Mouse (Mus musculus) cerebellum, postnatal 14 days (tissue): Measurements from ENCODE around the gene Ankrd23.

Source experiments
- DNase-seq, 2 experiments: peaks; one replicate each; pipeline ENCODE4 v3.0.0; 2021; ENCODE audit warnings: mixed read lengths in 2 of 2

Gene Ankrd23

DNA sequence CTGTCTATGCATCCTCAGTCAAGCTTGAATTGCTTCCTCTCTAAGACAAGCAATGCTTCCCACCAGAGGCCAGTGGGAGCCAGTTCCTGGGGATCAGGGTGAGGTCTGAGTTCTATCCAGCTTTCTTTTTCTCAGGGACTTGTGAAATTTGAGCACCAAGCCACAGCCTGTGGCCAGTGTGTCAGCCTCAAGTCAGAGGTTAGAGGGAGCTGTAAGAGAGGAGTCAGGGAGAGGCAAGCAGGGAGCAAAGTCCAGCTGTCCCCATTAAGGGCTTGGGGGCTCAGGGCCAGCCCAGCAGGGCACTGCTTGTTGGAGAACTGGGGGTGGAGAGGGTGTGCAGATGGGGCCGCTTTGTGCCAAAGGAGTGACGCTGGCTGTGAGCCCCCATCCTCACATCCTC is 26.5 kb upstream of the Ankrd23 start:
- no peak for DNase-seq

DNA sequence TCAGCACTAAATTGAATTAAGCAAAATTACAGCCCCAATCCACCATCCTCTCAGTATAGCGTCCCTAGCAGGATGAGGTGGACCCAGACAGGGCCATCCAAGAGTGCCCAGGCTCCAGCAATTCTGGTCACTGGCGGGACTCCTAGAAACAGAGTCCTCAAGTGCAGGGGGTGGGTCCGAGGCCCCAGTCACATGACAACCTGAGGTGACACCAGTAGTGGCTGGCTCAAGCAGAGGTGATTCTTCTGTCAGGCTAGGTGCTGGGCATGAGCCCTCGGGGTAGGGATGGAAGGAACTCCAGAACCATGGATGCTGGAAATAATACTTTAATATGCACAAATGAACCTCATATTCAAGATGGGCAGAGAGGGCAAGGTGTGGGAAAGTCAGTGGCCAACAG is 25.7 kb upstream of the Ankrd23 start:
- no peak for DNase-seq

DNA sequence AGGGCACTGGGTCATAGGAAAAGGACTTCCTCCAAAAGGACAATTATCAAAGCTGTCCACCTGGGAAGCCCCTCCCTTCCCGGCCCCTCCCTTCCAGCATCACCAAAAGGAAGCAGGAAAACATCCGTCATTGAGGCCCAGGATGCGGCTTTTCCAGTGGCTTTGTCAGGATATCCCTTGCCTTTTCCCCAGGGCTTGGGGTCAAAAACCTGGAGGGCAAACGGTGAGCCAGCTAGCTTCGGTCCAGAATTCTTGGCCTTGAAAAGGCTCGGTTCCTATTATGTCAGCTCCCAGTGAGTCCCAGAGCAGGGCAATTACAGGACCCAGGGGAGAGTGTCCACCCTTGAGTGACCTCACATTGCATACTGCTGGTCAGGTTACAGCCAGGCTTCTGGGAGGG is 24.2 kb upstream of the Ankrd23 start:
- DNase-seq = no peak

DNA sequence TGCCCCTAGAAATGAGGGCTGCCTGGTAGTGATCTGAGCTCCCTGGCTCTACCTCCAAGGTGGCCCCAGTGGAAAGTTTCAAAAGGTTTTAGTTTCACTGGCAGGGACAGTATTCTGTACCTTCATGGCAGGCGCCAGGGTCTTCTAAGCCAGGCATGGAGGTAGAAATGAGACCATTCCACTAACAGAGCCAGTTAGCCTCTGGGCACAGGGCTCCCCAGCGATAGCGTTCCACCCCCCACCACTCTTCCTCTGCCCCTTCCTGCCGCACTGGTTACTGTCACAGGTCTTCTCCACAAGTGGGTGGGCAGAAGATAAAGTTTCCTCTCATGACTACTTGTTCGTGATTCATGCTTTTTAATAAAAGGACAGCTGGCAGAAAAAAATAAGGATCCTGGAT is 23.2 kb upstream of the Ankrd23 start:
- no peak for DNase-seq

DNA sequence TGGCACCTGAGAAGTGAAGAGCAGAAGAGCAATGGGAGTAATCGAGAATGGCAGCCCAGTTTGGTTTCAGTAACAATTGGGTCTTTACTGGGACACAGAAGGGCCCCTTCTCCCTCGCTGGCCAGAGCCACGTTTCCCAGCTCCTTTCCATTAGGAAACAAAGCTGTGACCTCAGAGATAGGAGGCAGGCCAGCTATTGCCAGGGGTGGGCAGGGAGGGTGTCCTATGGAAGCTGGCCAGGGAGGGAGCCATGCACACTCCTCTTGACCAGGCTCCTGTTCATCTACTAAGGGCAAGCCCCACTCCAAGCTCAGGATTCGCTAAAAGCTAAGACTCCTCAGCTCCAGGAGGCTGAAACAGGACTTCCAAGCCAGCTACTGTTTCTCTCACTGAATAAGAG is 22.6 kb upstream of the Ankrd23 start:
- DNase-seq = peak in 1 of 2 experiments; percentile 42

DNA sequence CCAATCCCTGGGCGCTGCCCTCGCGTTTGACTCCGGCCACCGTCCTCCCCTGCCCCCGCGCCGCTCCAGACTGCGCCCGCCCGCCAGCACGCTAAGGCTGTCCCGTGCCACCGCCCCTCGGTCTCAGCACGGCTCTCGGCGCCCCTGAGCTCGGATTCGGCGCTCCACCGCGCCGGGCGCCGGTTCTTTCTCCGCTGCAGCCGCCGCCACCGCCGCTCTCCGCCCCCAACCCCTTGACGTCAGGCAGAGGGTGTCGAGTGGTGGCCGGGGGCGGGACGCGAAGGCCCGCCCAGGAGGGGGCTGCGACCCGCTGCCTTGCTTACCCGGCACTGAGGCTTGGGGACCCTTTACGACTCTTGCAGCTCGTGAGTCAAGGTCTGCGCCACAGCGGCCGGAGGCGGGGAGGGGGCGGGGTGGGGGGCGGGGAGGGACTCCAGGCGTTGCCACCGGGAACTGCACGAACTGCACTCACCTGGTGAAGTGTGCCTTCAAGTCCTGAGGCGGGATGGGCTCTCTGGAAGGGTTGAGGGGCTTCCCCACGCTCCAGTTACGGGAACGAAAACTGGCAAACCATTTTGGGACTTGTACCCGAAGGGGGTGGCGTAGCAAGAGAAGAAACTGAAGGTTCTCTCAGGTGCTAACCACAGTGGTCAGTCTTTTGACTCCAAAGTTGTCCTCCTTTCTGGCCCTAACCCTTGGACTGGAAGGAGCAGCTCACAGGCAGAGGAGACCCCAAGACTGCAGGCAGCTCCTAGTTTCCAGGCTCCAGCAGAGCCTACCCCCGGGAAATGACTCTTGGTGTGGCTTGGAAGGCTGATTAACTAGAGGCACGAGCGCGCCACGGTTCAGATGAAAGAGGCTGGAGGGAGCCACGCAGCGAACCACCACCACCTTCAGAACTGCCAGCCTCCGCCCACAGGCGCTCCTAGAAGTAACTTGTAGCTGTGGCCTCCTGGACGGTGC is 21.6 kb upstream of the Ankrd23 start, which contains the start of gene Sema4c:
Sema4c (minus strand) TSS at position 319 of the 963 bp plus-strand sequence.
- DNase-seq = peak; percentile 72 to 85

DNA sequence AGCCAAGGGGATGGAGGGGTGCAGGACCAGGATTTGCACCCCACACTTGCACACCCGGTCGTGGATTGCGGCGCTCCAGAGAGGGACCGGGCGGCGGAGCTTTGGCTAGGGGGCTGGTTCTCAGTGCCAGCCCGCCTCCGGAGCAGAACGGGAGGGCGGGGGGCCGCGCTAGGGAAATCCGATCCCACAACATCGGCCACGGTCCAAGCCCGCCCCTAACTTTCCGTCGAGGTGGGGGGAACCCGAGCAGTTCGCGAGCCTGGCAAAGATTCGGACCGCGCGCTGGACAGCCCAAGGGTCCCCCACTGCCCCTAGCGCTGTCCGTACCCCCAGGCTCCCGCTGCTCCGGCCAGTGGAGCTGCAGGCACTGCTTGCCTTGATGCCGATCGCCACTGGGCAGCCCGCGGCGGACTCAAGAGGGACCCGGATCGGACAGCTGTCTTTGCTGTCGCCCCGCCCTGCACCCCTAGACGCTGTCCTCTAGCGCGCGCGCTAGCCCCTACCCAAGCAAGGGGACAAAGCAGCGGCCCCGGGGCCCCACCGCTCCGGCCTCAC is 20.9 kb upstream of the Ankrd23 start:
- DNase-seq = peak; percentile 87 to 88

DNA sequence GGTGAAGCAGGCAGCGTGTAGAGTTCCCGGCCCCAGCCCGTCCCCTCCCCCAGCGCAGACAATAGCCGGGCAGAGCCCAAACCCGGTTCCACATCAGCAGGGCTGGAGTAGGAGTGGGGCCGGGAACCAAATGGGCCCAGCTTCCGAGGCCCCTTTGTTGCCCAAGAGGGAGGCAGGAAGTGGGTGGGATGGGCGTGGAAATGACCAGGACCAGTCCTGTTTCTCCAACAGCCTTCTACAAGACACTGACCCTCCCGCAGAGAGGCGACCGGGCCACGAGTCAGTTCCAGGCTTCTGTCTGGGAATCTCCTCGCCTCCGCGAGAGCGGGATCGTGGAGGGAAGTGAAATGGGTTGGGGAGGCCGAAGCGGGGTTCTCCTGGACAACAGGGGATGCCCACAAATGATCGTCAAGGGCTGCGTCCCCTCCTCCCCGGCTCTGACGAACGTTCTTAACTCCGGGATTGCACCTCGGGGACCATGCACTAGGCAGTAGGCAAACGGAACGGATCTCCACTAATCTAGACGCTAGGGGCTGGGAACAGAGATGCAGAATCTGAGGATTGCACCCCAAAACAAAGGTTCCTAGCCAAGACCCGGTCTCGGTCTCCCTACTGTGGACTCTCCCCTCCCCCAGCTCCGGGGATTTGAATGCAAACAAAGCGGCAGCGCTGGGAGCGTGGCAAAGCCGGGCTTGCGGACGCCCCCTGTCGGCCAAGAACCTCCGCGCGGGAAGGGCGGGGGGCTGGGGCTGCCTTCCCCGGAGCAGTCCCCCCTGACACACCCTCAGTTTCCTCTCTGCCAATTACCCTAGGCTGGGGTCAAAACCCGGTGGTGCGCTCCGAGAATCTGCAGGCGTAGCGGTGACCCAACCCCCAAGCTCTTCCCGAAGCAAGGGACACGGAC is 20.1 kb upstream of the Ankrd23 start:
- peak; percentile 98 to 99 for DNase-seq

DNA sequence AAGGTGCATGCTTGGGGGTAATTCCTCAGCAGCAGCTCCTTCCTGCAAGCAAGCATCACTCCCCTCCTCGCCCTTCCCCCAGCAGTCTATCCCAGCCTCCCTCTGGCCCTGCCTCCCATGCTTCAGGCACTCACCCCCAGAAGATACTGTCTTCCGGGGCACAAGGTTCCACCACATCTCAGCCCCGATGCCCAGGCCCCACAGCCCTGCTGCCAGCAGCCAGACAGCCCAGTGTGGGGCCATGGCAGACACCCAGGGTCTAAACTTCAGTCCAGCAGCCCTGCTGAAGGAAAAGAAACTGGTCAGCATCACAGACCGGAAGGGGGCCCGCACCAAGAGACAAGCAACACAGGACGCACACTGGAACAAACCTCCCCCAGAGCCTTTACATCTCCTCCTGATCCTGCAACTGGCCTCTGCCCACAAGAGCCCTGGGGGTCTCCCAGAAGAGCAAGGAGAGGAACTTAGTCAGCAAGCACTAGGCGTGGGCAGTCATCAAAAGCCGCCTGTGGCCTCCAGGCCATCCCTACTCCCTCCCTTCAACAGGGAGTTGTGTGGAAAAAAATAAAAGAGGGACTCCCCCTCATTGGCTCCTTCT is 19.2 kb upstream of the Ankrd23 start:
- peak; percentile 77 to 78 for DNase-seq

DNA sequence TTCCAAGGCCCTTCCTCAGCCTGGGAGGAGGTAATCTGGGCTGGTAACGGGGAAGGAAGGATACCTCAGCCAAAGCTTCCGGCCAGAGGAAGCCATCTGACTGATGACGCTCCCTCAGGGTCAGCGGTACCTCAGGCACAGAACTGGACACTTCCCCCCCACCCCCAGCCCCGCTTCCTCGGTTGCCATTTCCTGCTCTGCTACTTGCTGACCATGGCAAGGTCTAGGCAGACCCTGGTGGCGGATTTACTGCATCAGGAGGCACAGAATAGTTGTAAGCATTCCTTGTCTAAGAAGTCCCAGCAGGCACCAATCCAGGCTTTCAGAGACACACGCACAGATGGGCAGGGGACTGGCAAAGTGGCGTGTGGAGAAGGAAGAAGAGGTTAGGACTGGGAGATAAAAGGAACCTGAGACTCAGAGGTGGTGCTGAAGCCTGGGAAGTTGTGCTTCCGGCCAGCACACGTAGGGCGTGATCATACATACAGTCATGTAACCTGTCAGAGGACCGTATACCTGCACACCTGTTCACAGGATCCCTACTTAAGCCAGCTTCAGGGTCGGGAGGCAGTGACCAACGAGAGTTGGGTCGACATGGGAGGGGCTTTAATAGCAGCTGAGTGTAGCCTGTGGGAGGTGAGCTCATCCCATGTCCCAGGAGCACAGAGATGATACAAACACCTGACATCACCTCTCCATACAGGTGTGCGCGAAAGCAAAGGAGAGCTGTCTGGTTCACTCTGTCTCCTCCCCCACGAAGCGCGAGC is 18.1 kb upstream of the Ankrd23 start:
- DNase-seq = peak; percentile 58 to 60

DNA sequence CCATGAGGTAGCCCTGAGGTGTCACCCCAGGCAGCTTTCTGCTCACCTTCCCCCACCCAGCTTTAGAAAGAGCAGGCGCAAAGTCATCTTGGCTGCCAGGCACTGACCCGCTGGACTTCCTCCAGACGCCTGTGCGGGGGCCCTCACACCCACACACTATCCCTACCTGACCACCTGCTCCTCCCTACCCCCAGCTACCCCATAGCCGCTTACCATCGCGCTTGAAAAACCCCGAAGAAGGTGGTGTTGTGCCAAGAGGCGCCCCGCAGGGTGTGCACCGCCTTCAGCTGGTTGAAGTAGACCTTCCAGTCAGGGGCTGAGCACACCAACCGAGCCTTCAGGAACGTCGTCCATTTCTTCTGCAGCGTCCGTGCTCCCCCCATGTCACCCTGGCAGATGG is 15.8 kb upstream of the Ankrd23 start:
- DNase-seq = peak; percentile 81 to 88

DNA sequence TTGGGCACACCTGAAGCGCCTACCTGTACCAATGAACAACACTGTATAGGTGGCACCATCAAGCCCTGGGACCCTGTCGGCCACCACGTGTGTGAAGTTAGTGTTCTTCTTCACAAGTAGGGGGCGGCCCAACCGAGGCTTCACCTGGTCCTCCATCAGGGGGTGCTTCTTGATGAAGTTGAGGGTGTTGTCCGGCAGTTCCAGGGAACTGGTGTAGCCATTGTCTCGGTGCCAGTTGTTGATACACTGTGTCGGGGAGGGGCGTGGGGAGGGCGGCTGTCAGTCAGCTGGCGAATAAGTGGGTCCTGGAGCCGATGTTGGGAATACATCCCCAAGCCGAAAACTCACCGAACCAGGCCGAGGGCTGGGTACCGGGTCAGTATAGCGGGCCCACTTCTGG is 15.2 kb upstream of the Ankrd23 start:
- peak in 1 of 2 experiments; percentile 49 for DNase-seq

DNA sequence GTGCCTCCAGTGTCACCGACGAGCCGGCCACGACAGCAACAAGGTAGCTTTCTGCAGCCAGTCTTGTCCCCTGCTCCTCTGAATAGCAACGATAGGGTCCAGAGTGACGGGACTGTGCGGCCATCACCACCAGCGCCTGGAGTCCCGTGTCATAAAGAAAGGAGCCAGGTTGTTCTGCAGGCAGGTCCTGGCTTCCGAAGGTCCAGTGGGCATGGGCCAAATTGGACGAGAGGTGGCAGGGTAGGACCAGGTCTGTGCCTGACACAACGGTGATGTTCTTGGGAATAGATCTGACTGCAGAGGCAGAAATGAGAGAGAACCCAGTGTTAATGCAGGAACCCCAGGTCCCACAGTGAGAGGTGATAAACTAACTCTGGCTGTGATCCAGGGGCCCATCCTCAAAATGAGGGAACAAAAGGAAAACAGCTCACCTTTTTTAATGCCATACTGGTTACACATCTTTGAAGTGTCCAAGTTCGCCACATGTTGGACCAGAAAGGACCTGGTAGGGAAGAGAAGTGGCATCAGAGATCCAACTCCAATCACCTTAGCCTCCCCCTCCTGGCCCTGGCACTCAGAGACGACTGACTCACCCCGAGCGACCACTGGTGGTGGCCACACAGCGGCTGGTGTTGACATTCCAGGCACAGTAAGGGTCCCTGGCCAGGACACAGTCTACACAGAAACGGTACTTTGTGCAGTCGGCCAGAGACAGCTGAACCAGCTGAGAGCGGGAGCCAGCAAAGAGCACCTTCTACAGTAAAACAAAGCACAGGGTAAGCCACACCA is 13.6 kb upstream of the Ankrd23 start:
- DNase-seq = peak; percentile 68 to 71

DNA sequence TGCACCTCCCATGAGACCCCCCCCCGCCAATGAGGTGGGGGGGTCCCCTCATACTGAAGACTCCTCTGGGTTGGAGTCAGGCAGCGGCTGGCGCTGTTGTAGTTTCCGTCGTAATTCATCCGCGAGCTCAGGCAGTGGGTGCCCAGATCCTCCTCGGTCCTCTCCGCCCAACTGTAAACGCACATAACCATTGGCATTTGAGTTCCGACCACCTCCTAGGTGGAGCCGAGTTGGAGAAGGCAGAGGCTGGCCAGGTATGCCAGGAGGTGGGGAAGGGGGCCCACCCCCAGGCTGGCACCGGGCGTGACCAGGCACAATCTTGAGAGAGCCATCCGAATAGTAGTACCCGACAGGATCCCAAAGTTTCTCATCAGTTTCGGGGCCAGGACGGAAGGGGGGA is 12.8 kb upstream of the Ankrd23 start:
- peak in 1 of 2 experiments; percentile 30 for DNase-seq

DNA sequence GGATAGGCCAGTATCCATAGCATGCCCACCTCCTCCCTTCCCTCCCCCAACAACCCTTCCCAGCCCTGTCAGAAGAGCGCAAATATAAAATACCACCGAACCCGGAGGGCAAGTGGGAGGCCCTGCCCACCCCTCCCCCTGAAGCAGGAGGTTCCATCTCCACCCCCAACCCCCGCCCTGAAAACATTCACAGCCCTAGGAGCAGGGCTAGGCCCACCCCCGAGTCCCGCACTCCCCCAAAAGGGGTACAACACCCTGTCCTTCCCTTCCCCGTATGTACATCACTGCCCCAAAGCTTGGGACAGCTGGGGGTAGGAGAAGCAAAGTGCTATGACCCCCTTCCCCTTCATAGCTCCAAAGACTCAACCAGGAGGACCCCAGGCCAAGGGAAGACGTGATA is 12.1 kb upstream of the Ankrd23 start:
- no peak for DNase-seq

DNA sequence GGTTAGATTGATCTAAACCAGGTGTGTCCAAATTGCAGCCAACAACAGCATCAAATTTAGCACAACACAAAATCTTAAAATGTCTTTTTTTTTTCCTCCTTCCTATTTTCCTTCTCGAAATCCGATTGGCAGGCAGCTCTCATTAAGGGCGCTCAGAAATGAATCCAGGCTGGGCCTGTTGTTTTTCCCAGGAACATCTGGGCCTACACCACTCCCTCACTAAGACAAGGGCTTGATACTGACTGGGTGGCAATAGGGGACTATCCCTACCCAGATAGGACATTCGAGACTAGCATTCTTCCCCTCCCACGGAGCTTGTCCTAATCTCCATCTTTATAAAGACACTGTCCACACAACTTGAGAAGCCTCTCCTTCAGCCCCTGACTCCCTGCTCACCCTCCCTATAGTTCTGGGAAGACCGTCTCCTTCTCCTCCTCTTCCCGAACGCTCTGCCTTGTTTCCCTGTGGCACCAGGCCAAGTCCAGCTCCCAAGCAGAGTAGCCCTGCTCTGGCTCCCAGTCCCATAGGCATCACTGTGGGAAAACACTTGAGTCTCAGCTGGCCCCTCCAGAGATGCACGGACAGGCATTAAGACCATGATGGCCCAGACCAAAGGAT is 11.4 kb upstream of the Ankrd23 start:
- DNase-seq = peak; percentile 67 to 73

DNA sequence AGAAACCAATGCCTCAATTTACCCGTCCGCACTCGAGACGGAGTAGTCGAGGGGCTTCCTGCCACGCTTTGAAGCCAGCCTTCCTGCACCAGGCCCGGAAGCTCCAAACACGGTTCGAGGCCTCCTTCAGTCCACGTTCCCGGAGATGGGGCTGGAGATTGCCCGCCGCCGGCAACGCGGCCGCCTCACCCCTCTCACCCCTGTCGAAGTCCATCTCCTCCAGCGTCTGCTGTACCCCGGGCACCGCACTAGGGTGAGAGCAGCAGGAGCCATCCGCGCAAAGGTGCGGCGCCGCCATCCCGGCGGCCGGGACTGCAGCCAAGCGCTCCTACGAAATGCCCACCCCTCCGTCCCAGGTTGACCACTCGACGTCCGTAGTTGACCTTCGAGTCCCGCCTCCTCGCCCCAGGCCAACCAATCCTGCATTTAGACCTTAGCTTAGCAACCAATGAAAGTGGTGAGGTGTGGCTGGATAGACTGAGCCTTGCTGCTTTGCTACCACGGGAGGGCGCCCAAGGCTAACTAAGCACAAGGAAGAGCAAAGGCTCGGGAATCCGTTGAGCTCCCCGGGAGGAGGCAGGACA is 10.3 kb upstream of the Ankrd23 start, which contains the start of gene Ankrd39:
Ankrd39 (minus strand) TSS at position 558 of the 584 bp plus-strand sequence.
- peak; percentile 98 to 99 for DNase-seq

DNA sequence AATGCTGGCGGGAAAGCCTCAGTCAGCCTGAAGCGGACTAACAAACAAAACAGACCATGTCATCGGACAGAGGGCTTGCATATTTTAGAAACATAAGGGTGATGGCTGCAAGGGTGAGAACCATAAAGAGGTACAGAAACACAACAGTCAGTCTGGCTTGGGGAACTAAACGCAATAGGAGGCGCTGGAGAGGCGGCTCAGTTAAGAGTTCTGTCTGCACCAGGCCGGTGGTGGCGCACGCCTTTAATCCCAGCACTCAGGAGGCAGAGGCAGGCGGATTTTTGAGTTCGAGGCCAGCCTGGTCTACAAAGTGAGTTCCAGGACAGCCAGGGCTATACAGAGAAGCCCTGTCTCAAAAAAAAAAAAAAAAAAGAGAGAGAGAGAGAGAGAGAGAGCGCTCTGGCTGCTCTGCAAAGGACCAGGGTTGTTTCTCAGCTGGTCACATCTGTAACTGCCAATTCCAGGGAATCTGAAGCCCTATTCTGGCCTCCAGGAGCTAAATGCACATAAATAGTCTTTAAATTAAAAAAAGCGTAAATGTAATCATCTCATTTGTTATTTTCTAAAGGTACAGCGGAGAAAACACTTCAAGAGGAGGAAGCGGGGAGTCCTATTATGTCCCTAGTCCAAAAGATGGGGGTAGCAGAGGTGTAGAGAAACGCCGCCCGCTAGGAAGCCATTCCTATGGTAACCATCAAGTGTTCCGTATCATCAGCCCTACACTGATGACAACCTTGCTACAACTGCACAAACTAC is 9.3 kb upstream of the Ankrd23 start:
- peak in 1 of 2 experiments; percentile 60 for DNase-seq

DNA sequence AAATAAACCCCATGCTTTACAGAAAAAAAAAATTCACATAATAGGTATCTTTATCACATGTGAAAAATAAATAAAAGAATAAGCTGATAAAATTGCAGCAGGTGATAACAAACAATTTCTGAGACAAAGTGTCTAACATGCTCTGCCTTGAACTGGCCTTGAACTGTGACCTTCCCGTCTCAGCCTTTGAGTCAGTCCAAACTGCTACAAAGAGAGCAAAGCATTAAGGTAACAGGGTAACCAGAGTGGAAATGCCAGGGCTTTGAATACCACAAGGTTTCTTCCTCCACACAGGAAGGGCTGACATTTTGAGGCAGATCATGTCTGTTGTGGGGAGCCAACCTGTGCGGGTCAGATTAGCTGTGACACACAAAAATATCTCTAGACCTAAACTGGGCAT is 8.7 kb upstream of the Ankrd23 start:
- no peak for DNase-seq
